Mouse (Mus musculus): ENCODE data around the gene Tjp3. TPM values are rescaled to one million over a fixed set of nuclear protein-coding genes. Genes with fewer than 3 reads are reported as not detected.
"Not testable (repeated sequence)": the region's sequence is repeated elsewhere in the genome, so short reads cannot be mapped to it uniquely, and the experiment has no call there.

The Tjp3 gene
- polyA plus RNA-seq, 1 experiment from 2014 or later = 4.8 TPM

DNA sequence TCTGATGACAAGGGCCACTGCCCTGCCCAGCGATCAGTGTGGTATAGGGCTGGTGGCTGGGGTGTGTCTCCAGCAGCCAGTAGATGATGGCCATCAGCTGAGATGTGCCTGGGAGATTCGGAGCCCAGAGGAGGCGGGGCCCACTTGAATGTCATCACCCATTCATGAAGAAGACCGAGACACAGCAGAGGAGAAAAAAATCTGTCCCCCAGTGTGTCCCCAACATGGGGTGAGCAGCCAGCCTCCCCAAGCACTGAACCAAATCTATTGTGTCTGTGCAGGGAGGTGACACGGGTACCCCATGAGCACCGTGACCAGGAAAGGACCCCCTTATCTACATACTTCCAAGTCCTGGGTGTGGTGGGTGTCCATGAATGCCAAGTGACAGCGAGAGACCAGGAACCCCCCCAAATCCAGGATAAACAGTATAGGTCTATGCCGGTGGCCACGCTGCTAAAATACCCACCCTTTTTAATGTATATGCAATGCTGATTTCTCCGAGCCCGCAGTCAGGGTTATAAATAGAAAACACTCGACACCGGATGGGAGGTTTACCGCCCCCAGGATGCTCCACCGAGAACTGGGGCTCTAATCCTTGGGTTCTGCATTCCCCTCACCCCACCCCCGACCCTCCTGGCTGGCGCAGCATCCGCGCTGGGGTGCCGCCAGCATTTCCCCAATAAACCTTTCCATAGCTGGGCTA, 61.5 kb downstream of the Tjp3 start:
- DNase-seq (ENCODE audit: low spot score) = peak; percentile 37
- peaks cover 17% of the 10 kb centered on the region; the same call in 1 of the 2 replicates for H3K4me1 ChIP-seq (ENCODE audit: control insufficient read depth, insufficient read depth, low read length)

DNA sequence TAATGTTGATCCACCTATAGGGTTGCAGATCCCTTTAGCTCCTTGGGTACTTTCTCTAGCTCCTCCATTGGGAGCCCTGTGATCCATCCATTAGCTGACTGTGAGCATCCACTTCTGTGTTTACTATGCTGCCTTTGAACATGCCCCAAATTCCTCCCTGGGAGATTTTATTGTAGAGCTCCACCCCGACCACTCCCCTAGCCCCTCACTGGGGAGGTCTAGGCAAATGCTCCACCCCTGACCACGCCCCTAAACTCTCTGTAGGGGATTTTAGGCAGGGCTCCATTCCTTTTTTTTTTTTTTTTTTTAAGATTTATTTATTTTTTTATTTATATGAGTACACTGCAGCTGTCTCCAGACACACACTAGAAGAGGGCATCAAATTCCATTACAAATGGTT, 67.7 kb downstream of the Tjp3 start:
- not testable (repeated sequence) for H3K9me3 ChIP-seq (replicated peaks; ENCODE audit: control insufficient read depth, low read length); H3K4me3 ChIP-seq (ENCODE audit: low read depth, low read length); H3K4me2 ChIP-seq (ENCODE audit: low read length); H3K27me3 ChIP-seq (replicated peaks; ENCODE audit: control insufficient read depth, insufficient read depth, low read length); ATAC-seq; DNase-seq (ENCODE audit: low spot score); H3K9ac ChIP-seq (ENCODE audit: low read length); H3K4me1 ChIP-seq (ENCODE audit: control insufficient read depth, insufficient read depth, low read length); H3K27ac ChIP-seq (ENCODE audit: low read depth, low read length)
- H3K36me3 ChIP-seq (ENCODE audit: control insufficient read depth, insufficient read depth, low read length) = peaks cover 50% of the 10 kb centered on the region
- WGBS = 56% methylated on average over 2 of the region's 2 CpGs

More for the DNA sequence above, 61.5 kb downstream of the Tjp3 start:
- 12% methylated on average over 20 of the region's 20 CpGs for WGBS
- peak overlapping the region; percentile 76 for H3K4me2 ChIP-seq (ENCODE audit: low read length)
- H3K36me3 ChIP-seq (ENCODE audit: control insufficient read depth, insufficient read depth, low read length) = peaks cover 5% of the 10 kb centered on the region; the same call in 1 of the 2 replicates
- H3K9me3 ChIP-seq (replicated peaks; ENCODE audit: control insufficient read depth, low read length) = no peaks in the 10 kb centered on the region
- peak; percentile 14; the same call in 1 of the 2 replicates for ATAC-seq
- no peaks in the 10 kb centered on the region for H3K27me3 ChIP-seq (replicated peaks; ENCODE audit: control insufficient read depth, insufficient read depth, low read length)
- peak overlapping the region; percentile 64 for H3K4me3 ChIP-seq (ENCODE audit: low read depth, low read length)
- peak overlapping the region; percentile 91 for H3K9ac ChIP-seq (ENCODE audit: low read length)
- H3K27ac ChIP-seq (ENCODE audit: low read depth, low read length) = peak overlapping the region; percentile 92

Small RNA genes within 50 kb of the gene (microRNA-seq; reads per million reads assigned to microRNA genes)
- 7.9 reads per million, percentile 30 among the genes with 10 or more reads in this experiment for gene Mir3057

Other genes starting within 250 kb of the Tjp3 start
- 304 and 312 TPM in 2 replicates for gene Sgta, start 231.4 kb downstream of the Tjp3 start, polyA plus RNA-seq (2014; fragmentation: Nextera tagmentation; extraction: Ambion mirVana)
- gene Thop1, start 221.5 kb downstream of the Tjp3 start, polyA plus RNA-seq (2014; fragmentation: Nextera tagmentation; extraction: Ambion mirVana) = 38.9 and 45.6 TPM in 2 replicates
- 0.14 and 0.25 TPM in 2 replicates for gene Creb3l3, start 192.7 kb downstream of the Tjp3 start, polyA plus RNA-seq (2014; fragmentation: Nextera tagmentation; extraction: Ambion mirVana)
- 180 and 203 TPM in 2 replicates for gene Map2k2, start 185.7 kb downstream of the Tjp3 start, polyA plus RNA-seq (2014; fragmentation: Nextera tagmentation; extraction: Ambion mirVana)
- 6.2 and 8.2 TPM in 2 replicates for gene Zbtb7a, start 156.4 kb downstream of the Tjp3 start, polyA plus RNA-seq (2014; fragmentation: Nextera tagmentation; extraction: Ambion mirVana)
- 44.0 and 45.5 TPM in 2 replicates for gene Pias4, start 123.7 kb downstream of the Tjp3 start, polyA plus RNA-seq (2014; fragmentation: Nextera tagmentation; extraction: Ambion mirVana)
- 474 and 520 TPM in 2 replicates for gene Eef2, start 115.0 kb downstream of the Tjp3 start, polyA plus RNA-seq (2014; fragmentation: Nextera tagmentation; extraction: Ambion mirVana)
- gene Dapk3, start 108.6 kb downstream of the Tjp3 start, polyA plus RNA-seq (2014; fragmentation: Nextera tagmentation; extraction: Ambion mirVana) = 49.0 and 50.0 TPM in 2 replicates
- not detected in 2 replicates for gene 4930442H23Rik, start 107.7 kb downstream of the Tjp3 start, polyA plus RNA-seq (2014; fragmentation: Nextera tagmentation; extraction: Ambion mirVana)
- not detected in 2 replicates for gene Nmrk2, start 89.5 kb downstream of the Tjp3 start, polyA plus RNA-seq (2014; fragmentation: Nextera tagmentation; extraction: Ambion mirVana)
- gene Atcay, start 60.7 kb downstream of the Tjp3 start, polyA plus RNA-seq (2014; fragmentation: Nextera tagmentation; extraction: Ambion mirVana) = 56.6 and 78.4 TPM in 2 replicates
- 7.5 and 13.4 TPM in 2 replicates for gene Zfr2, start 58.4 kb downstream of the Tjp3 start, polyA plus RNA-seq (2014; fragmentation: Nextera tagmentation; extraction: Ambion mirVana)
- 12.3 and 17.4 TPM in 2 replicates for gene Matk, start 38.6 kb downstream of the Tjp3 start, polyA plus RNA-seq (2014; fragmentation: Nextera tagmentation; extraction: Ambion mirVana)
- 107 and 136 TPM in 2 replicates for gene Mrpl54, start 24.6 kb downstream of the Tjp3 start, polyA plus RNA-seq (2014; fragmentation: Nextera tagmentation; extraction: Ambion mirVana)
- gene Apba3, start 24.6 kb downstream of the Tjp3 start, polyA plus RNA-seq (2014; fragmentation: Nextera tagmentation; extraction: Ambion mirVana) = 30.5 and 36.8 TPM in 2 replicates
- 76.4 and 114 TPM in 2 replicates for gene Pip5k1c, start 1.4 kb upstream of the Tjp3 start, polyA plus RNA-seq (2014; fragmentation: Nextera tagmentation; extraction: Ambion mirVana)
- gene Cactin, start 29.5 kb upstream of the Tjp3 start, polyA plus RNA-seq (2014; fragmentation: Nextera tagmentation; extraction: Ambion mirVana) = 16.8 and 22.2 TPM in 2 replicates
- 2.9 and 4.1 TPM in 2 replicates for gene Tbxa2r, start 37.1 kb upstream of the Tjp3 start, polyA plus RNA-seq (2014; fragmentation: Nextera tagmentation; extraction: Ambion mirVana)
- not detected in 2 replicates for gene Gipc3, start 51.7 kb upstream of the Tjp3 start, polyA plus RNA-seq (2014; fragmentation: Nextera tagmentation; extraction: Ambion mirVana)
- gene Hmg20b, start 58.9 kb upstream of the Tjp3 start, polyA plus RNA-seq (2014; fragmentation: Nextera tagmentation; extraction: Ambion mirVana) = 42.5 and 44.4 TPM in 2 replicates
- 4.1 and 4.9 TPM in 2 replicates for gene Mfsd12, start 65.9 kb upstream of the Tjp3 start, polyA plus RNA-seq (2014; fragmentation: Nextera tagmentation; extraction: Ambion mirVana)
- 0.33 TPM in 1 of 2 replicates, not detected in the other for gene 4930404N11Rik, start 74.2 kb upstream of the Tjp3 start, polyA plus RNA-seq (2014; fragmentation: Nextera tagmentation; extraction: Ambion mirVana)
- 101 and 109 TPM in 2 replicates for gene Fzr1, start 86.9 kb upstream of the Tjp3 start, polyA plus RNA-seq (2014; fragmentation: Nextera tagmentation; extraction: Ambion mirVana)
- gene Dohh, start 92.8 kb upstream of the Tjp3 start, polyA plus RNA-seq (2014; fragmentation: Nextera tagmentation; extraction: Ambion mirVana) = 78.7 and 78.8 TPM in 2 replicates
- 3.6 and 4.8 TPM in 2 replicates for gene Gm48551, start 92.9 kb upstream of the Tjp3 start, polyA plus RNA-seq (2014; fragmentation: Nextera tagmentation; extraction: Ambion mirVana)
- gene Gm48552, start 97.4 kb upstream of the Tjp3 start, polyA plus RNA-seq (2014; fragmentation: Nextera tagmentation; extraction: Ambion mirVana) = 0.65 and 0.69 TPM in 2 replicates
- 1.5 and 2.0 TPM in 2 replicates for gene Smim24, start 101.5 kb upstream of the Tjp3 start, polyA plus RNA-seq (2014; fragmentation: Nextera tagmentation; extraction: Ambion mirVana)
- gene Nfic, start 164.1 kb upstream of the Tjp3 start, polyA plus RNA-seq (2014; fragmentation: Nextera tagmentation; extraction: Ambion mirVana) = 16.6 and 17.9 TPM in 2 replicates
- 57.9 and 69.6 TPM in 2 replicates for gene Celf5, start 191.1 kb upstream of the Tjp3 start, polyA plus RNA-seq (2014; fragmentation: Nextera tagmentation; extraction: Ambion mirVana)
- 36.8 and 52.0 TPM in 2 replicates for gene Ncln, start 204.8 kb upstream of the Tjp3 start, polyA plus RNA-seq (2014; fragmentation: Nextera tagmentation; extraction: Ambion mirVana)
- gene S1pr4, start 208.6 kb upstream of the Tjp3 start, polyA plus RNA-seq (2014; fragmentation: Nextera tagmentation; extraction: Ambion mirVana) = 0.26 and 0.53 TPM in 2 replicates
- gene Gna15, start 232.6 kb upstream of the Tjp3 start, polyA plus RNA-seq (2014; fragmentation: Nextera tagmentation; extraction: Ambion mirVana) = 0.90 and 1.2 TPM in 2 replicates

Measured in forebrain, embryonic 14.5 days (tissue).